Mouse (Mus musculus) adipocyte (in vitro differentiated cells): ENCODE results near the gene Rd3.

Source experiments
- DNase-seq: peaks from one replicate; pipeline ENCODE4 v3.0.0-alpha.2; 2016; ENCODE audit warnings: low spot score

Gene Rd3

DNA sequence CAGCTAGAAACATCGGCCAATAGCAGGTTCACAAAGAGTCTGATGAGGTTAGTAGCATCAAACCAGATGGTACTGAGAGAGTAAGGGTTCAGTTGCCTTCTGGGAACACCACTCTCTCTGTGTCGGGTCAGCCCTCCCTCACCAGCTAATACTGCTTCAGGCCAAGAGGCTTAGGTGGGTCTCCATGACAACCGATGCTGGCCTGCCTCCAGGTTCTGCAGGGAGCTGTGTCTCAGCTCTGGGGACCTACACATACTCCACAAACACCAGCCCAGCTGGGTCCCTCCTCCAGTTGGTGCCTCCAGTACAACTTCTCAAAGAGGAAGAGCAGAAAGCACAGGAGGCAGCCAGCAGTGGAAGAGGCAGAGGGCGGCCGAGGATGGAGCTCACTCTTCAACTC, at the start of gene Rd3:
Rd3 (plus strand) TSS at position 184 of the 400 bp plus-strand sequence.
- DNase-seq: no peak

DNA sequence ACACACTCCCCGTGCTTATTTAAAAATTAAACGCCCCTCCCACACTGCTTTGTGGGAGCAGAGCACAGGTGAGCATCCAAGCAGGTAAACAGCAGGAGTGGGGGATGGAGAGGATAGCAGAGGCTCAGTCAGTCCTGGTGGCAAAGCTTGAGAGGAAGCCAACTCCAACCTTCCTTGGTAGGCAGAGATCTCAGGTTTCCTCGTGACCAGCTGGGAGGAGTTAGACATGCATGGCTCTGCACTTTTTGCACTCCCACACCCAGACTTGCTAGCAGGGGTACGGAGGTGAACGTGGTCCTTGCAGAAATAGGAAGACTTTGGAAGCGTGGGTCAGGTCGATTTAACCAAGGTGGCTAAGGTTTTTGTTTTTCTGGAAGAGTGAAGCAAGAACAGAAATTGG, 48.8 kb upstream of the Rd3 start:
- no peak for DNase-seq

DNA sequence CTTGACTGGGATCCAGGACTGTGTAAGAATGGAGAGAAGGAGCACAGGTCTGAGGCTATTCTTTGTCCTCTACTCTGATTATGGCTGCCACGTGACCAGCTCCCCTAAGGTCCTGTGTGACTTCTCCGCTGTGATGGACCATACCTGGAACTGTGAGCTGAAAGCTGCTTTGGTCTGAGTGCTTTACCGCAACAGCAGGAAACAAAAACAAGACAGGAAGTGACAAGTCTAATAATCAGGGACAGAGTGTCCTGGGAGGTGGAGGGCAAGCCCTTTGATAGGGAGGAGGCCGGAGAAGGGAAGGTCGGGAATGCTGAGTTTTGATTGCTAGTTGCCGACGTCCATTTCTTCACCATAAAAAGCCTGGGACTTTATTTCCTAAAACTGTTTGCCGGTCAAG, 48.1 kb upstream of the Rd3 start:
- DNase-seq: no peak

DNA sequence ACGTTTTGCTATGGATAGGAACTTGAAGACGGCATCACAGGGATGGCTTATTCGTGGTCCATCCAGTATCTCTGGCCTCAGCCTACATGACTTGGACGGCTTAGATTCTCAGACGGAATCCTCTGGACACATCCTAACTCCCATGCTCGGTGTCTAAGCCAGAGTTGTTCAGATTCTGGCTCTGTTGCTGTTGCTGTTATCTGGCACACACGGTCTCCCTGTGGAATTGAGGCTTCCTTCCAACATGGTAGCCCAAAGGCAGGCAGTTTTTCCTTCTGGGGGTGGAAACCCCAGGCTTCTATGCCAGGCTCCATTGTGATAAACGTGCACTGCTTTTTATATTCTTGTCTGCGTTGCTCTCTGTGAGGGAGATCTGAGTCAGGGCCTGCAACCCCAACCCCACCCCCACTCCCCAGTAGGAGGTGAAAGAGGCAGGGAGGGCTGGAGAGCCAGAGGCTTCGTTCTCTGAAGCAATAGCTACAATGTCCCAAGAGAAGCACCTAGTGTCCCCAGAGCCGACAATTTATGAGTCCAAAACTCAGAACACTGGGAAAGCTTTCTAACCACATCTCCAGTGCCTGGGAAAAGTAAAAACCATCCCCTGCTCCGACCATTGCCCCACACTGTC, 47.2 kb upstream of the Rd3 start:
- peak; percentile 48 for DNase-seq

DNA sequence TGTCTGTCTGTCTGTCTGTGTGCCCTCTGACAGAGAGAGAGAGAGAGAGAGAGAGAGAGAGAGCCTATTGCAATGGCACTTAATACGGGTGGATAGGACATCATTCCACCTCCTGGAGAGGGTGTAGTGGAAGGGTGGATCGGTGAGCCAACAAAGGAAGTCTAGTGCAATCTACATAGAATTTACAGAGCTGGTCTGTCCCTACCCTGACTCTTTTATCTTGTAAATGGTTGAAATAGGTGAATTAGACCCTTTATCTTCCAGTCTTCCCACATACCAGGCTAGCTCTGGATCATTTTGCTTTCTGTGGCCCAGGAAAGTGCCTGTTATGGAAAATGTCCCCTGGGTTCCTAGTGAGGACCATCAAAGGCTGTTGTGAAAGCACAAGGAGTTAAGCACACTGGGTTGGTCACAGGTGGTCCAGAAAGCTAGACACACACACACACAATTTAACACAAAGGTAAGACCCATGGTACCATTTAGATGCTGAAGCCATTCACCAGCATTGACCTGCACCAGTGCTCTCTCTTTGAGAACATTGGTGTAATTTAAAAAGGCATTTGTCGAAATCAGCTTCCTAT, 46.6 kb upstream of the Rd3 start:
- DNase-seq: no peak

DNA sequence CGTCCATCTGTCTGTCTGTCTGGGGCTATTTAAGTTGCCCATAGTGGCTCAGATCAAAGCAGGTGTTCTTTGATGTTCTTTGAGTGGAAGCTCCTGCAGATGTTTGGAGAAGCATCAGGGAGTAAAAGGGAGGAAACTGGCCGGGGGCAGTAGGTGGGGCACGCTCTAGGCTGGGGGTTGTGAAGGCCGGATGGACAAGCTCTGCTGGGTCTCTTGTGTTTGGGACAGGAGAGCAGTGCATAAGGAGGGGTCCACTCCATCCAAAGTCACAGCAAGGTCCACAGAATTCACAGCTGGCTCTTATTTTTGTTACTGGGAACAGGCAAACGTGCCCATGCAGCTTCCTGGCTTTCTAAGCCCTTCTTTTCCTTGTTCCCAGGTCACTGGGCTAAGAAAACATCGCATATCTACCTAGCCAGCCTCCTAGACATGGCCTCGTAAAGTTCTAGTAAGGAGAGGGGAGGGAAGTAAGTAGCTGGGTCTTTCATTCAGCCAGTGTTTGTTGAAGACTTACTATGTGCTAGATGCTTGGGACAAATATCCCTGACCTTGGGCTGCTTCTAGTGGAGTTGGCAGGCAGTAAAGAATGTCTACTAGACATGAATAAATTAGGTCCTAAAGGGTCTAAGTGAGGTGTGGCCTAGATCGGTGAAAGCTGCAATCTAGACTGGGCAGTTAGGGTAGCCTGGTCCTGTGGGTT, 44.7 kb upstream of the Rd3 start:
- DNase-seq: no peak

DNA sequence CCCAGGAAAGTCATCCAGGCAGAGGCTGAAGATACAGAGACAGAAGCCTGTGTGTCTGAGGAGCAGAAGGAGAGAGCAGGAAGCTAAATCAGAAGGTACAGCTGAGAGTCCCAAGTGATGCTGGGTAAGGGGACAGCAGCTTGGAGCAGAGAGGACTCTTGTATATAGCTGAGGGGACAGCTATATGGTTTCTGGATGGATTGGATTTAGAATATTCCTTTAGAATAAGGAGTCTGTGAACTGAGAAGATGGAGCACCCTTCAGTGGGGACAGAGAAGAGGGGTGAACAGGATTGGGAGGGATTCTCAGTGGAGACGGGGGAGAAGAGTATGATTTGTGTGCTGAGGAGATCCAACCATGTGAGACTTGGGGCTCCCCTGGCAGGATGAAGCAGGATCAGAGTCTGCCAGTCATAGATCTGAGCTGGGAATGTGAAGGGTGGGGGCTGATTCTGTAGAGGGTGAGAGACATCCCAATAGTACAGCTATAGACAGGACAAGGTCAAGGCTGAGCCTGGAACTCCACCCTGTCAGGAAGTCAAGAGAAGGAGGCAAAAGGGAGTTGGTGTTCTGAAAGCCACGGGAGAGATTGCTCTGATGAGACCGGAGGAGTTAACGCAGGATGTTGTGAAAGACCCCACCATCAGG, 44.1 kb upstream of the Rd3 start:
- no peak for DNase-seq

DNA sequence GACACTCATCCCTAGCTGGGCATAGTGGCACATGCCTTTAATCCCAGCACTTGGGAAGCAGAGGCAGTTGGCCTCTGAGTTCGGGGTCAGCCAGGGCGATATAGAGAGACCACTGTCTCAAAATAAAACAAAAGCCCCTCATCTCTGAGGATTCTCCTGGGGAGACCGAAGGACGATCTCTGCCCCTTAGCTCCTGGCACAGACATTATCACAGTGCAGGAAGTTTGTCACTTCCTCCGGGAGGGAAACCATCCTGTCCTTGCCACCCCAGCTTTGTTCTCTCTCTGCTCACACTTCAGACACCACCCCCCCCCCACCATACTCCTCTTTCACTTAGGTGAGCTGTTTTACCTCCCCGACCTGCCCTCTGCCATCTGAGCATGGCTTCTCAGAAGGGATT, 33.5 kb upstream of the Rd3 start:
- no peak for DNase-seq

DNA sequence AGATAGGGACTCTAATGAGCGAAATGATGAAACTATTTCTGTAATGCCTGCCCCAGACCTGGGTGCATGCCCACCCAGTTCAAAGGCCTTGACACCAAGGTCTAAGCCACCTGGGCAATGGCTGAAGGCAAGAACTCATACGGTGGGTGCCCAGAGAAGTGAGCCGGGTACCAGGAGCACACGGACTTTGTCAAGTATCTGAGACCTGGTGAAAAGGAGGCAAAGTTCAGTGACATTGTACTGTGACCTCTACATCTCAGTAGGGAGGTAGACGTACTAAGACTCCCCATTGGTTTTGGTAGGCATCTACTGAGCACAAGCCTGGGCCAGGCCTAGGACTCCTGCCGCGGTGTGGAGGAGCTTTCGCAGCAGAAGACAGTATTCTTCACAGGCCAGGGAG, 31.8 kb upstream of the Rd3 start:
- no peak for DNase-seq

DNA sequence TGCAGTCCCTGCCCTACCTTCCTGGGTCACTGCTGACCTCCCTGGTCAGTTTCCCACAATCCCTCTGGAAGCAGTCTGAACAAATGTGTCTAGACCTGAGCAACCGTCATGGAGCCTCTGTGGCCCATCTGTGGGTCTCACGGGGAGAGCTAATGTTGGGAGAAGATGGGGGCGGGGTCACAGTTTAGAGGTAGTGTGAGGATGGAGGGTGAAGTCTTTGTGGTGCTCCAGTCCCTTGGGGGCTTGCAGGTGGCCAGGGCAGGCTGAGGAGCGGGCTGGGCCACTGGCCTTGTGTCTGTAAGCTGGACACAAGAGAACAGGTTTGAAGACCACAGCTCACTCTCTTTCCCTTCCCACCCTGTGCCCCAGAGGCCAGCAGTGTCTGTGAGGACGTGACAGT, 31.4 kb upstream of the Rd3 start:
- DNase-seq: no peak

DNA sequence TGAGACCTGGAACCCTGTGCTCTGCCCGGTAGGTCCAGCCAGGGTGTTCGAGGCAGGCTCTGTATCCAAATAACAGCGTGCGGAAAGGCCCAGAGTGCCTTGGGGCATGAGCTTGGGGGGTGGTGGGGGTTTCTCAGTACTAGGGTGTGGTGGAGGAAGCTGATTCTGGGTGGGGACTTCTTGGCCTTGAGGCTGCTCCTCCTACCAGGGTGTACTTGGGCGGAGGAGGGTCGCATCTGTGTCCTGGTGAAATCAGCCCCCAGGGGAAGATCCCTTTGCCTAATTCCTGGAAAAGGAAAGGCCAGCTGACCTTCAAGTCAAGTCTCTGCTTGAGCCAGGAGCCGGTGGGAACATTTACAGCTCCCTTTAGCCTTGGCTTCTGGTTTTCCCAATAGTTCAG, 30.9 kb upstream of the Rd3 start:
- peak; percentile 26 for DNase-seq

DNA sequence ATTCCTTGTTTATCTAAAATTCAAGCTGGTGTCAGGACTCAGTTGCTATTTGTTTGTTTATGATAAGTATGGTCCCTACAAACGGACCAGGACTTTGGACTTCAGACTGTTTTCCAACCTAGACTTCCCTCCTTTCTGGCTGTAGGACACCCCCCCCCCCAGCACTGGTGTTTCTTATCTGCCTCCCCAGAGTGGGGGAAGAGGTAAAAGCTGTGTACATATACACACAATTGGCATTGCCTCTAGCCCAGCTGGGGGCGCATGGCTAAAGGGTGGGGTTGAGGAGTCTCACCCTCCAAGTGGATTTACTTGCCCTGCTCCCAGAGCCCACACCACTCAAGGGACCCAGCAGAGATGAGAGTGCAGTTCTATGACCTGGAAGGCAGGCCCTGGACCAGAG, 30.3 kb upstream of the Rd3 start:
- no peak for DNase-seq

DNA sequence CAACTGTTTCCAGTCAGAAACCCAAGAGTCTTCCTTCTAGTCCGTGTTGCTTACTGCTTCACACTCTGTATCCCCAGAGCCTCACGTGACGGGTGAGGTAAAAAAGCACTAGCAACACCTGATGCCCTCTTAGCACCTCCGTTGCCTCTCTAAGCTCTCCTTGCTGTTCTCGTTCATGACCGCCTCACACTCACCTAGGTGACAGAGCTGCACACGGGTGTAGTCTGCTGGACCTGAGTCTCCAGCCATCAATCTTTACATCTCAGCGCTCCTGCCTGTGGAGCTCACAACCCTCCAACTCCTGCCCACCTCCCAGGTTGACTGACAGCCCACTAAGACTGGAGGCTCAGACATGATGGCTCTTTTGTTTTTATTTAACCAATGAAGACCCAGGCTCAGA, 29.4 kb upstream of the Rd3 start:
- DNase-seq: no peak

DNA sequence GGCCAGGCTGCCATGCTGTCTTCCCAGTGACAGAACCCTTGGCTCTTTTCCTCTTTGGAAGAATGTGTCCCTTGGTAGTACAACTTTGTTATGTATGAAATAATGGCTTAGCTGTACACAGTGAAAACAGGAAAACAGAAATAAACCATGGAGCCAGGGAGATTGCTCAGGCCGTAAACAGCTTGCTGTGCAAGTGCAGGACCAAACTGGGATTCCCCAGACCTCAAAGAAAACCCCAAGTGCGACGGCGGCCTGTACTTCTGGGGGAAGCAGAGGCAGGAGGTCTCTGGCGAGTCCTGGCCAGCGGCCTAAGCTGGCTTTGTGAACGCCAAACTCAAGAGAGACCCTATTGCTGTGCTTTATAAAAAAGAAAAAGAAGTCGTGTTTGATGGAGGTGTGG, 28.6 kb upstream of the Rd3 start:
- DNase-seq: no peak

DNA sequence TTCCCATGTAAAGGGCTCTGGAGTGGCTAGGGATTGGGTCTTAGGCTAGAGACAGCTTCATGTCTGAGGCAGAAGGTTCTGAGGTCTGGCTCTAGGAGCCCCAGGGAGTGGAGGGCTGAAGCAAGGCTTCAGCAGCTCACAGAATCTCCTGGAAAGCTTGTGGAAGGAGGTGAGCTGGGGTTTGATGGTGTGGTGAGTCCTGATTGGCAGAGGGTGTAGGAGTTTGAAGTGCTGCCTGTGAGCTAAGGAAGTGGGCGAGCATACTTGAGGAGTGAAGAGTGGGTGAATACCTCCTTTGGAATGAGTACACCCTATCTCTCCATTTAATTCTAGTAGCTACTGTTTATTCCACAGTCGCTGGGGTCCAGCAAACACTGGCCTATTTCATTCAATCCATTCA, 26.6 kb upstream of the Rd3 start:
- DNase-seq: no peak

DNA sequence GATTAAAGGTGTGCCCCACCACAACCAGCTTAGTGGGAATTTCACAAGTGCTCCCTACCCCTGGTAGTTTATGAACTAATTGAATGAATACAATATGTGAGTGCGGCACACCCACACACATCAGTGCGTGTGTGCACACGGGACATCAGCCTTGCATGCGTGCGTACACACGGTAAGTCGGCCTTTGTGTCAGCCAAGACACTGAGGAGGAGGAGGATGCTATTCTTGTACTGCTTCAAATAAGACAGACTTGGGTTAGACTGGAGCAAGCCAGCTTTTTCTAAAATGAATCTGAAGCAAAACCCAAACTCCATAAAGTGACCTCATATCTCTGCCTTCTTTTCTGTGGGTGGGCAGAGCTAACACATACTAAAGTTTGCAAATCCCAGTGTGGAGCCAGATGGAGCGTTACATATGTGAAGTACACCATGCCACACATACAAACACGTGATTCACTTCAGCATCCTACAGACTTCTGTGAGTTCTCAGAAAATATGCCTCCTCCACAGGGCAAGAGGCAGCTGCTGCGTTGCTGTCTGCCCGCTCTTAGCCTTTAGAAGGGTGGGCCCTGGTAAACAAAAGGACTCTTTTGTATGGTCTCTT, 24.3 kb upstream of the Rd3 start:
- DNase-seq: no peak

DNA sequence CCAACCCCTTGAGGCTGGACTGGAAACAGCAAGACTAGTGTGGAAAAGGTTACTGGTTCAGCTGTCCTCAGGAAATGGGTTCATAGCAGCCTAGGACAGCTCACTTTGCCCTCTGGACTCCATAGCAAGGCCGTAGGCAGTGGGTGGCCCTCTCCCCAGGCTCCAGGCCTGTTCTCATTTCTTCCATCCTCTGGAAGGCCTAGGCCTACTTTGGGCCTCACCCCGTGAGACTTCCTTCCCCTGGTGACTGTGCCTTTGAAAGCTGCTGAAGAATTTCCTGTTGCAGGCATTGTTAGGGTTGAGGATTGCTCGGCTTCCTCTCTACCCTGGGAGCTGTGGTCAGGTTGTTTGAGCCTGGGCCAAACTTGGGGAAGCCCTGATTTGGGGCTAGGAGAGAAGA, 22.1 kb upstream of the Rd3 start:
- DNase-seq: peak; percentile 22

DNA sequence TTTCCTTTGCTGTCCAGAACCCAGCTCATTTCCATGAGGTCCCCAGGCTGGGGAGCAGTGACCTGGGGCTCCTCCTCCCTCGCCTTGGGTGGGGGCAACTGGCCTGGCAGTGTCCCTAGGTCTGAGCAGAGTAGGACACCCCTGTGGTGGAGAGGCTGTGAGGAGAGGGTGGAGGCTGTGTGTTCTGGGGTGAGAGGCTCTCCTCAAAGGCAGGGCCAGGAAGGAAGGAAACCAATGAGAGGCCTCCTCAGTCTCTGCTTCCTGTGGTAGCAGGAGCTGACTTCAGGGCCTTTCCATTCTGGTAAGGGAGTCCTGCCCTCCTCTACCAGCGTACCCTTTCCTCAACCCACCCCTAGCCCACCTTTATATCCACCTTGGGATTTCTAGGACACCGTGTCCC, 20.9 kb upstream of the Rd3 start:
- no peak for DNase-seq

DNA sequence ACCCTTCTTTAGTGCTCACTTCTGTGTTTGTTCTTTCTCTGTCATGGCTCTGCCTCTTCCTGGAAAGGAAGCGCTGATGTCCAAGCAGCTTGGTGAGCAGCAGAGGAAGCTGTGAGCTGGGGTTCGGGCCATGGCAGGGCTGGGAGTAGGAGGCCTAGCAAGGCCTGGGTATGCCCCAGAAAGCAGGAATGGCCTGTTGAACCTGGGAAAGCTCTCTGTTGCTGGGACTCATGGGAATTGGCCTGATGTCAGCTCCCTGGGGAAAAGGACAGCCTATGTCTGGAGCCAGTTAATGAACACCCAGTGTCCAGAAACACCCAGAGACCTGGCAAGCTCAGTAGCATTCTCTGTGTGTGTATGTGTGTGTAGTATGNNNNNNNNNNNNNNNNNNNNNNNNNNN, 20.3 kb upstream of the Rd3 start:
- DNase-seq: peak; percentile 64

DNA sequence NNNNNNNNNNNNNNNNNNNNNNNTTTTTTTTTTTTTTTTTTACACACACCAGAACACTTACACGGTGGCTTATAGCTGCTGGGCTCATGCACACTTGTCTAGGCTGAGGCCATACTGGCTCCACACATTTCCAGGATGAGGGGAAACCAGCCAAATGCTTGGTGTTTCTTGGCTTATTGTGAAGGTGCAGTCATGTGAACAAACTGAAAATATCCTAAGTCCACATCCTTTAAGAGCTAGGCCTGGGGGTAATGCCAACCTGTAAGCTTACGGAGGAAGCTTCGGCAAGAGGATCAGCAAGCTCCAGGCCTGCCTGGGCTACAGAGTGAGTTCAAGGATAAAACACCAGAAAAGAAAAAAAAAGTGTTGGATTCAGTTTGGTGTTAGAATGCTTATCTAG, 19.8 kb upstream of the Rd3 start:
- DNase-seq: peak; percentile 54

DNA sequence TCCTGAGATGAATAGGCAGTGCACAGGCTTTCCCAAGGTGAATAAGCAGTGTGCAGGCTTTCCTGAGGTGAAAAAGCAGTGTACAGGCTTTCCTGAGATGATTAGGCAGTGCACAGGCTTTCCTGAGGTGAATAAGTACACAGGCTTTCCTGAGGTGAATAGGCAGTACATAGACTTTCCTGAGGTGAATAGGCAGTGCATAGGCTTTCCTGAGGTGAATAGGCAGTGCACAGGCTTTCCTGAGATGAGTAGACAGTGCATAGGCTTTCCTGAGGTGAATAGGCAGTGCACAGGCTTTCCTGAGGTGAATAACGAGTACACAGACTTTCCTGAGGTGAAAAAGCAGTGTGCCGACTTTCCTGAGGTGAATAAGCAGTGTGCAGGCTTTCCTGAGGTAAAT, 16.2 kb upstream of the Rd3 start:
- DNase-seq: no peak

DNA sequence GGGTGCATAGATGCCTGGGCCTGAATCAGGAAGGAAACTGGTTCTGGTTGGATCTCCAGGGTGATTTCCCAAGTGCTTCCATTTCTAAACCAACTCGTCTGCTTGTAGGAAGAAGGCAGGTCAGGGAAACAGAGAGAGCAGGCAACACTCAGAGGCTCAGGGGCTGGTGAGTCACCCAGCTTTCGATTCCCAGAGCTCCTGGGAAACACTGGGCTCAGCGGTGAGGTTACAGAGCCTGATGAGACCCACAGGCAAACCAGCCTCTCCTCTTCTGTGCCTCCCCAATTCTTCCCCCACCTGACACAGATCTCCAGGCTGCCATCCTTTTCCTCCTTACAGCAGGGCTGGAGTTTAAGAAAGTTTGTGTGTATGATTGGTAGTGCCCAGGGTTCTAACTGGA, 13.8 kb upstream of the Rd3 start:
- peak; percentile 20 for DNase-seq
